Mouse (Mus musculus) lung, embryonic 16.5 days (tissue): ENCODE measurements around the gene Prmt9. TPM values are rescaled to one million over a fixed set of nuclear protein-coding genes. Genes with fewer than 3 reads are reported as not detected.
A peak's percentile ranks its signal among the peaks of the same experiment; 100 is the strongest.

Source experiments
- ATAC-seq: fragments of 200-750 bp; cut with Nextera tagmentation; 2 replicates; pipeline ENCODE4 v1.8.0; 2017; ENCODE audit warnings: low read depth, mild to moderate bottlenecking, moderate library complexity
- H3K27ac ChIP-seq: fragments of 300-500 bp; sonication (generic); 2 replicates; pipeline ENCODE4 v1.5.1; 2014; ENCODE audit warnings: mild to moderate bottlenecking, control low read depth, low read length
- H3K27me3 ChIP-seq: fragments of 300-500 bp; sonication (generic); 2 replicates; pipeline ENCODE4 v1.6.1; 2014; ENCODE audit warnings: low read depth, low read length, mixed read lengths; ENCODE audit not compliant: control insufficient read depth, insufficient read depth
- H3K36me3 ChIP-seq: fragments of 300-500 bp; sonication (generic); 2 replicates; pipeline ENCODE4 v1.6.1; 2014; ENCODE audit warnings: low read length; ENCODE audit not compliant: control insufficient read depth, insufficient read depth
- H3K4me1 ChIP-seq: fragments of 300-500 bp; sonication (generic); replicated peaks from 2 replicates; pipeline ENCODE4 v1.6.1; 2014; ENCODE audit warnings: low read length, mixed read lengths; ENCODE audit not compliant: control insufficient read depth, insufficient read depth
- H3K4me2 ChIP-seq: fragments of 300-500 bp; sonication (generic); 2 replicates; pipeline ENCODE4 v1.6.1; 2014; ENCODE audit warnings: low read depth, low read length, control low read depth
- H3K4me3 ChIP-seq: fragments of 300-500 bp; sonication (generic); 2 replicates; pipeline ENCODE4 v1.5.1; 2014; ENCODE audit warnings: mild to moderate bottlenecking, low read length, control low read depth
- H3K9ac ChIP-seq: fragments of 300-500 bp; sonication (generic); 2 replicates; pipeline ENCODE4 v1.6.1; 2014; ENCODE audit warnings: low read length, control low read depth
- H3K9me3 ChIP-seq: fragments of 300-500 bp; sonication (generic); 2 replicates; pipeline ENCODE4 v1.6.1; 2016; ENCODE audit warnings: low read length; ENCODE audit not compliant: control insufficient read depth
- whole genome bisulfite sequencing: fragments of 180-500 bp; shearing (Covaris S2); extraction: QIAGEN DNeasy Blood & Tissue Kit; methylation state at CpG from one replicate; pipeline ENCODE4 v1.1.7; 2014; 5-methylcytosine and 5-hydroxymethylcytosine counted together
- polyA plus RNA-seq: library from polyadenylated mRNA; unstranded; fragments of >200 nt; fragmentation: Nextera tagmentation; extraction: Ambion mirVana; gene quantifications from 2 replicates; pipeline ENCODE4 v1.2.1, GENCODE M21; 2015

Prmt9 gene
- polyA plus RNA-seq, 1 experiment from 2014 or later: 17.1 TPM

- no peak overlapping the region for H3K4me3 ChIP-seq
- no peak overlapping the region for H3K27ac ChIP-seq
- no peak overlapping the region for H3K4me2 ChIP-seq
- no peak overlapping the region for H3K9ac ChIP-seq
- no peaks in the 10 kb centered on the region for H3K9me3 ChIP-seq
- H3K27me3 ChIP-seq: no peaks in the 10 kb centered on the region
- peaks cover 19% of the 10 kb centered on the region for H3K4me1 ChIP-seq
- no peaks in the 10 kb centered on the region for H3K36me3 ChIP-seq
- no peak for ATAC-seq
- 87% methylated on average over 8 of the region's 8 CpGs for WGBS
Observed at GRCm38 (mm10) chr8:77515201-77515600, 34.0 kb upstream of the Prmt9 start.

GRCm38 (mm10) chr8:77515786-77516185 is 33.4 kb upstream of the Prmt9 start:
- WGBS: 64% methylated on average over 8 of the region's 8 CpGs
- peak overlapping the region; percentile 81 for H3K4me2 ChIP-seq
- H3K4me1 ChIP-seq: peaks cover 19% of the 10 kb centered on the region
- no peak overlapping the region for H3K27ac ChIP-seq
- no peaks in the 10 kb centered on the region for H3K9me3 ChIP-seq
- peak overlapping the region; percentile 84 for H3K4me3 ChIP-seq
- no peaks in the 10 kb centered on the region for H3K36me3 ChIP-seq
- no peak for ATAC-seq
- H3K9ac ChIP-seq: 0 out of 2 replicates have a peak overlapping the region, but pooled peaks have one; percentile 2
- no peaks in the 10 kb centered on the region for H3K27me3 ChIP-seq

GRCm38 (mm10) chr8:77516845-77517244 is 32.4 kb upstream of the Prmt9 start:
- Histone ChIP-seq H3K4me3 (peak overlapping the region; percentile 84), H3K27me3 (no peaks in the 10 kb centered on the region), H3K4me2 (peak overlapping the region; percentile 81), H3K36me3 (no peaks in the 10 kb centered on the region), H3K27ac (peak overlapping the region; percentile 90), H3K4me1 (peaks cover 19% of the 10 kb centered on the region), H3K9ac (peak overlapping the region; percentile 90), H3K9me3 (no peaks in the 10 kb centered on the region)
- WGBS: 3% methylated on average over 10 of the region's 10 CpGs
- ATAC-seq: no peak

- Histone ChIP-seq H3K9me3 (no peaks in the 10 kb centered on the region), H3K27me3 (no peaks in the 10 kb centered on the region), H3K4me1 (peaks cover 21% of the 10 kb centered on the region), H3K4me2 (peak within 1 kb of the TSS; percentile 81), H3K27ac (peak within 1 kb of the TSS; percentile 90), H3K9ac (peak within 1 kb of the TSS; percentile 90), H3K4me3 (peak within 1 kb of the TSS; percentile 84), H3K36me3 (no peaks in the 10 kb centered on the region)
- ATAC-seq: peak; percentile 95
- under 1% methylated on average over 71 of the region's 95 CpGs for WGBS
Observed at GRCm38 (mm10) chr8:77517301-77518200, 31.6 kb upstream of the Prmt9 start, which contains the start of gene Arhgap10. Gene Arhgap10 (minus strand): TSS chr8:77517953.

GRCm38 (mm10) chr8:77518201-77519115 is 30.7 kb upstream of the Prmt9 start:
- peak overlapping the region; percentile 84 for H3K4me3 ChIP-seq
- peak overlapping the region; percentile 90 for H3K9ac ChIP-seq
- peak overlapping the region; percentile 81 for H3K4me2 ChIP-seq
- peak; percentile 35 for ATAC-seq
- H3K27ac ChIP-seq: peak overlapping the region; percentile 90
- H3K4me1 ChIP-seq: peaks cover 21% of the 10 kb centered on the region
- H3K36me3 ChIP-seq: no peaks in the 10 kb centered on the region
- 6% methylated on average over 33 of the region's 33 CpGs for WGBS
- H3K9me3 ChIP-seq: no peaks in the 10 kb centered on the region
- H3K27me3 ChIP-seq: no peaks in the 10 kb centered on the region

- no peak overlapping the region for H3K4me2 ChIP-seq
- H3K9ac ChIP-seq: no peak overlapping the region
- H3K4me3 ChIP-seq: no peak overlapping the region
- H3K27me3 ChIP-seq: no peaks in the 10 kb centered on the region
- no peak for ATAC-seq
- H3K4me1 ChIP-seq: peaks cover 25% of the 10 kb centered on the region
- H3K27ac ChIP-seq: no peak overlapping the region
- 85% methylated on average over 4 of the region's 4 CpGs for WGBS
- H3K9me3 ChIP-seq: no peaks in the 10 kb centered on the region
- no peaks in the 10 kb centered on the region for H3K36me3 ChIP-seq
Observed at GRCm38 (mm10) chr8:77520601-77521000, 28.6 kb upstream of the Prmt9 start.

- peaks cover 19% of the 10 kb centered on the region for H3K4me1 ChIP-seq
- ATAC-seq: no peak
- no peak overlapping the region for H3K9ac ChIP-seq
- H3K9me3 ChIP-seq: no peaks in the 10 kb centered on the region
- no peak overlapping the region for H3K4me2 ChIP-seq
- no peaks in the 10 kb centered on the region for H3K27me3 ChIP-seq
- no peak overlapping the region for H3K27ac ChIP-seq
- H3K36me3 ChIP-seq: no peaks in the 10 kb centered on the region
- no peak overlapping the region for H3K4me3 ChIP-seq
- 74% methylated on average over 8 of the region's 8 CpGs for WGBS
Observed at GRCm38 (mm10) chr8:77521028-77521785, 28.0 kb upstream of the Prmt9 start.

GRCm38 (mm10) chr8:77522984-77523383 is 26.2 kb upstream of the Prmt9 start:
- no peak for ATAC-seq
- Histone ChIP-seq H3K9ac (no peak overlapping the region), H3K4me3 (no peak overlapping the region), H3K4me2 (no peak overlapping the region), H3K27me3 (no peaks in the 10 kb centered on the region), H3K27ac (no peak overlapping the region), H3K9me3 (no peaks in the 10 kb centered on the region), H3K36me3 (no peaks in the 10 kb centered on the region), H3K4me1 (peaks cover 12% of the 10 kb centered on the region)
- 65% methylated on average over 8 of the region's 8 CpGs for WGBS
